Mouse (Mus musculus): Measurements from ENCODE around the gene Pnmal2.

GRCm38 (mm10) chr7:16987541-16988149, 43.2 kb downstream of the Pnmal2 start:
- no peak for TF ChIP-seq CTCF (IDR thresholded peaks at IDR 0.05; ENCODE audit: borderline replicate concordance, control insufficient read depth, extremely low read depth, insufficient read depth, low read length, poor library complexity)
- no peak for TF ChIP-seq POLR2A (IDR thresholded peaks at IDR 0.05; ENCODE audit: control insufficient read depth, extremely low read depth, insufficient read depth, low read length, poor library complexity)
